Mouse (Mus musculus) lung, adult 2 months (tissue): ENCODE data around the gene Slc13a2.

Experiments
- CTCF ChIP-seq: fragments of 200-500 bp; IDR thresholded peaks from 2 replicates; pipeline ENCODE4 v1.5.1; 2011; ENCODE audit warnings: mild to moderate bottlenecking, low read length, control low read depth; ENCODE audit not compliant: insufficient read depth
- POLR2A ChIP-seq: fragments of 200-500 bp; IDR thresholded peaks from 2 replicates; pipeline ENCODE4 v1.6.1; 2011; ENCODE audit warnings: low read depth, mild to moderate bottlenecking, control low read depth, low read length, borderline replicate concordance; ENCODE audit errors: extremely low read depth

DNA sequence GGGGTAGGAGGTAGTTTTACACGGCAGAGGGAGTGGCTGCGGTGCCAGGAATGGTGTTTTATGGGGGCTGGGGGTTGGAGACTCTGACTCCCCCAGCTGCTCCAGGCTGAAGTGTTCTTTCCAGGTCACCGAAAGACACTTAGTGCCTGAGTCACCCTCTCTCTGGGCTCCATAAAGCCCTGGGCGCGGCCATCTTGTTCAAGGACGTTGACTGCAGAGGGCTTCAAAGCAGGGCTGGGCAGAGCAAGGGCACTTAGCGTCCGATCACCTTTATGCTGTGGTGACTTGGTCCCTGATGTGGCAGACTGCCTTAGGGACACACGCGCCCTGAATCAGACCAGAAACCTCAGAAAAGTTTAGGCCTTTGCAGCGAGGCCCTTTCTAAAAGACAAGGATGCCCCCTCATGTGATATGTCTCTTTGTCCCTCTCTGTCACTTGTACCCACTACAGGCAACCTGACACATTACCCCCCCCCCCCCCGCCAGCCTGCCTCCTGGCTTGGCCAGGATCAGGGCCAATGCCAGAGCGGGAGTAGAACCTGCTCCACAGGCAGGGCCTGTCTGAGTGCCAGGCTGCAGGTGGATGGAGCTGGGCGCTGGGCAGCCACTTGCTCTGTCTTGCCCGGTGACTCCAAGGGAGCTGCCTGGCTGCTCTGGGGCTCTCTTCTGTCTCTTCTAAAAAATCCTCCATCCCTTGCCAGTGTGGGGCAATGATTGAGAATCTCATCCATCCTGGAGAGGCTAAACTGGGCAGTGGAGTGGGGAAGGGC is 54.4 kb downstream of the Slc13a2 start:
- TF ChIP-seq CTCF (no peak), POLR2A (no peak)
